ENCODE assay signal across 9 mouse cellular contexts in the genomic region with DNA sequence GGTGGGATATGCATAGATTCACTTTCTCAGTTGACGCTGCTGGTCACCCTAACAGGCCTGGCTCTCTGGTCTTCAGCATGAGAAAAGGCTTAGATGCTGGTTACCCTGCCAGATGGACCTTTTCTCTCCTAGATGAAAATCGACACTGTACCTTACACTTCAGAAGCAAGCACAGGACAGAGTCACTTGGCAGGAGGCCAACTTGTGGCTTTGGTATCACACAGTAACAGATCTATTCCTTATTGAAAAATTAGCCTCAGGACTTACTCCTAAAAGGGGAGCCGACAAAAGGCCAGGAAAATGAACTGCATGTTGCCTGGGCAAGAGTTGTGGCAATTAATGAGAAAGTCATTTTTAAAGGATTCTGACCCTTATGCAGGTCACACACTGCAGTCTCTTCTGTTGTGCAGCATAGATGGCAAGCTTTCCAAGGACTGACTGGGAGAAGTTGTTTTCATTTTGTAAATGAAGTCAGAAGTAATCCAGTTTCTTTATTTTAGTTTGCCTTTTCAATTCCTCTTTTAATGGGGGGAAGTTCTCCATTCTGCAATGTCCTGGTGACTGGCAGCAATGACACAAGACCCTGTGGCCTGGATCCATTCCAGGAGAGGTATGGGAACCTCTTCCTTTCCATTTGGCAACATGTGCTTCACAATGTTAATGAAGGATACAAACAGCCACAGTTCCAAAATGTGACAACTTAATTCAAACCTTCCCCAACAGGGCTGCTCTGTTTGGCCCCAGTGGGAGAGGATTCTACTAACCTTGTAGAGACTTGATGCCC. TPM values are rescaled to one million over a fixed set of nuclear protein-coding genes. Genes with fewer than 3 reads are reported as not detected.
DNase-seq lines count a peak whose midpoint lies in the region; ATAC-seq lines count a peak whose summit lies in the region.
"Had no signal": no experiment of that assay in that cellular context is flagged by ENCODE, and none has a peak within 500 bp of the region (broad histone marks: within the 10 kb centered on the region; RNA-seq: fewer than 3 reads in every experiment).

No protein-coding gene starts in this region.

- H3K4me1 ChIP-seq in heart, embryonic 12.5 days (replicated peaks), result peaks cover 23% of the 10 kb centered on the region
- H3K4me1 ChIP-seq: limb, embryonic 15.5 days had no signal

- no peak overlapping the region for H3K9ac ChIP-seq in heart, embryonic 12.5 days
- H3K9ac ChIP-seq: limb, embryonic 15.5 days had no signal

- ATAC-seq in heart, embryonic 12.5 days (ENCODE audit: insufficient number of reproducible peaks, low FRiP score), result no peak

- H3K9me3 ChIP-seq in heart, embryonic 12.5 days (replicated peaks), result no peaks in the 10 kb centered on the region
- H3K9me3 ChIP-seq: limb, embryonic 15.5 days had no signal

- DNase-seq in heart, adult 9 months (ENCODE audit: low spot score in 2 of 2), result peak; percentile 11 to 17
- peak; percentile 8 to 11 for DNase-seq in adrenal gland, postnatal 36 days
- peak; percentile 21 to 32 for DNase-seq in cerebellum, postnatal 36 days
- peak; percentile 16 for DNase-seq in lung, postnatal 10 days
- no peak for DNase-seq in T-cell, adult 2 months (ENCODE audit: low spot score)
- DNase-seq in urinary bladder, postnatal 4 days (ENCODE audit: low spot score in 2 of 2), result no peak
- no peak for DNase-seq in urinary bladder, postnatal 36 days (ENCODE audit: low spot score in 2 of 2)

- H3K4me3 ChIP-seq in heart, embryonic 12.5 days, result no peak overlapping the region
- H3K4me3 ChIP-seq: limb, embryonic 15.5 days had no signal

- peaks cover 13% of the 10 kb centered on the region for H3K36me3 ChIP-seq in heart, embryonic 12.5 days

- no peak overlapping the region for H3K4me2 ChIP-seq in heart, embryonic 12.5 days
- H3K4me2 ChIP-seq: limb, embryonic 15.5 days had no signal

- WGBS in heart, embryonic 12.5 days, result 50% methylated on average over 3 of the region's 3 CpGs

- H3K27me3 ChIP-seq in heart, embryonic 12.5 days (replicated peaks), result no peaks in the 10 kb centered on the region
- H3K27me3 ChIP-seq: limb, embryonic 15.5 days had no signal

- H3K27ac ChIP-seq in heart, embryonic 12.5 days (ENCODE audit: poor library complexity, severe bottlenecking), result no peak overlapping the region
- H3K27ac ChIP-seq: limb, embryonic 15.5 days had no signal

RNA-seq across cellular contexts. Expression of gene Vopp1, which starts 59.7 kb away (rescaled TPM):
- 33.3 and 39.1 TPM in 2 replicates for polyA plus RNA-seq in heart, embryonic 12.5 days (2016; fragmentation: Nextera tagmentation; extraction: Ambion mirVana)
- total RNA-seq in adrenal gland, postnatal 36 days (2021), result 10 to 100 TPM; 14.1 to 15.8 TPM

Comparison
In these comparisons a context has a peak if more than half of its experiments do, and no peak if none do; other contexts are left out.
1. DNase-seq: peak in heart, adult 9 months (2 of 2), adrenal gland, postnatal 36 days (2 of 2), cerebellum, postnatal 36 days (2 of 2) and lung, postnatal 10 days (single experiment); none in T-cell, adult 2 months (single experiment), urinary bladder, postnatal 4 days (0 of 2) and urinary bladder, postnatal 36 days (0 of 2).